Mouse (Mus musculus): ENCODE data around the gene Enpp3. TPM values are rescaled to one million over a fixed set of nuclear protein-coding genes. Genes with fewer than 3 reads are reported as not detected.

Enpp3 gene
- total and polyA plus RNA-seq, 3 experiments, result 2.3 to 3.3 (median 2.4) TPM

- WGBS, result 59% methylated on average over 16 of the region's 16 CpGs
- Histone ChIP-seq H3K27me3 (ENCODE audit: control insufficient read depth, insufficient read depth, low read length) (no peaks in the 10 kb centered on the region), H3K9ac (ENCODE audit: low read depth, low read length) (no peak overlapping the region), H3K36me3 (ENCODE audit: control insufficient read depth, insufficient read depth, low read length) (no peaks in the 10 kb centered on the region), H3K4me3 (no peak overlapping the region), H3K4me1 (ENCODE audit: control insufficient read depth, insufficient read depth, low read length) (no peaks in the 10 kb centered on the region), H3K27ac (no peak overlapping the region), H3K79me2 (replicated peaks; ENCODE audit: control insufficient read depth, insufficient read depth, low read length) (no peaks in the 10 kb centered on the region)
- no peak for TF ChIP-seq EP300 (IDR thresholded peaks at IDR 0.05; ENCODE audit: insufficient read depth, low read depth, low read length)
- TF ChIP-seq CTCF (IDR thresholded peaks at IDR 0.05), result no peak
- no peak for TF ChIP-seq POLR2A (IDR thresholded peaks at IDR 0.05; ENCODE audit: insufficient read depth, low read depth, low read length)
- intact Hi-C loops (cut with DNase I), result no loop called here
- DNase-seq, result no peak
Measured at GRCm38 (mm10) chr10:24753536-24754250, 88.9 kb downstream of the Enpp3 start.

- Histone ChIP-seq H3K9ac (ENCODE audit: low read depth, low read length) (no peak overlapping the region), H3K79me2 (replicated peaks; ENCODE audit: control insufficient read depth, insufficient read depth, low read length) (no peaks in the 10 kb centered on the region), H3K27ac (no peak overlapping the region), H3K4me1 (ENCODE audit: control insufficient read depth, insufficient read depth, low read length) (no peaks in the 10 kb centered on the region), H3K36me3 (ENCODE audit: control insufficient read depth, insufficient read depth, low read length) (no peaks in the 10 kb centered on the region), H3K27me3 (ENCODE audit: control insufficient read depth, insufficient read depth, low read length) (no peaks in the 10 kb centered on the region), H3K4me3 (no peak overlapping the region)
- 79% methylated on average over 12 of the region's 13 CpGs for WGBS
- TF ChIP-seq POLR2A (IDR thresholded peaks at IDR 0.05; ENCODE audit: insufficient read depth, low read depth, low read length) (no peak), EP300 (IDR thresholded peaks at IDR 0.05; ENCODE audit: insufficient read depth, low read depth, low read length) (no peak), CTCF (IDR thresholded peaks at IDR 0.05) (no peak)
- intact Hi-C loops (cut with DNase I), result no loop called here
- DNase-seq, result no peak
Measured at GRCm38 (mm10) chr10:24742950-24743487, 99.6 kb downstream of the Enpp3 start.

- no peaks in the 10 kb centered on the region; the same call in 1 of the 2 replicates for H3K4me1 ChIP-seq (ENCODE audit: control insufficient read depth, insufficient read depth, low read length)
- H3K79me2 ChIP-seq (replicated peaks; ENCODE audit: control insufficient read depth, insufficient read depth, low read length), result no peaks in the 10 kb centered on the region
- H3K36me3 ChIP-seq (ENCODE audit: control insufficient read depth, insufficient read depth, low read length), result no peaks in the 10 kb centered on the region
- WGBS, result 49% methylated on average over 7 of the region's 7 CpGs
- H3K27me3 ChIP-seq (ENCODE audit: control insufficient read depth, insufficient read depth, low read length), result no peaks in the 10 kb centered on the region
- TF ChIP-seq CTCF (IDR thresholded peaks at IDR 0.05), result no peak
- TF ChIP-seq POLR2A (IDR thresholded peaks at IDR 0.05; ENCODE audit: insufficient read depth, low read depth, low read length), result no peak
- no peak for TF ChIP-seq EP300 (IDR thresholded peaks at IDR 0.05; ENCODE audit: insufficient read depth, low read depth, low read length)
- no peak overlapping the region for H3K27ac ChIP-seq
- no peak overlapping the region for H3K4me3 ChIP-seq
- intact Hi-C loops (cut with DNase I), result no loop called here
- no peak for DNase-seq
- no peak overlapping the region for H3K9ac ChIP-seq (ENCODE audit: low read depth, low read length)
Measured at GRCm38 (mm10) chr10:24741229-24742198, 101.1 kb downstream of the Enpp3 start.

- no peak overlapping the region for H3K4me3 ChIP-seq
- DNase-seq, result no peak
- no peaks in the 10 kb centered on the region for H3K27me3 ChIP-seq (ENCODE audit: control insufficient read depth, insufficient read depth, low read length)
- no peak for TF ChIP-seq POLR2A (IDR thresholded peaks at IDR 0.05; ENCODE audit: insufficient read depth, low read depth, low read length)
- TF ChIP-seq EP300 (IDR thresholded peaks at IDR 0.05; ENCODE audit: insufficient read depth, low read depth, low read length), result no peak
- no peak for TF ChIP-seq CTCF (IDR thresholded peaks at IDR 0.05)
- 68% methylated on average over 2 of the region's 2 CpGs for WGBS
- H3K79me2 ChIP-seq (replicated peaks; ENCODE audit: control insufficient read depth, insufficient read depth, low read length), result no peaks in the 10 kb centered on the region
- no peaks in the 10 kb centered on the region; the same call in 1 of the 2 replicates for H3K4me1 ChIP-seq (ENCODE audit: control insufficient read depth, insufficient read depth, low read length)
- no peaks in the 10 kb centered on the region for H3K36me3 ChIP-seq (ENCODE audit: control insufficient read depth, insufficient read depth, low read length)
- intact Hi-C loops (cut with DNase I), result no loop called here
- H3K27ac ChIP-seq, result no peak overlapping the region
- no peak overlapping the region for H3K9ac ChIP-seq (ENCODE audit: low read depth, low read length)
Measured at GRCm38 (mm10) chr10:24739171-24739570, 103.5 kb downstream of the Enpp3 start.

- Histone ChIP-seq H3K4me3 (no peak overlapping the region), H3K27ac (no peak overlapping the region), H3K4me1 (ENCODE audit: control insufficient read depth, insufficient read depth, low read length) (no peaks in the 10 kb centered on the region; the same call in 1 of the 2 replicates), H3K79me2 (replicated peaks; ENCODE audit: control insufficient read depth, insufficient read depth, low read length) (no peaks in the 10 kb centered on the region), H3K27me3 (ENCODE audit: control insufficient read depth, insufficient read depth, low read length) (no peaks in the 10 kb centered on the region), H3K36me3 (ENCODE audit: control insufficient read depth, insufficient read depth, low read length) (no peaks in the 10 kb centered on the region), H3K9ac (ENCODE audit: low read depth, low read length) (no peak overlapping the region)
- intact Hi-C loops (cut with DNase I), result no loop called here
- DNase-seq, result no peak
- 66% methylated on average over 2 of the region's 2 CpGs for WGBS
- TF ChIP-seq CTCF (IDR thresholded peaks at IDR 0.05), result no peak
- TF ChIP-seq POLR2A (IDR thresholded peaks at IDR 0.05; ENCODE audit: insufficient read depth, low read depth, low read length), result no peak
Measured at GRCm38 (mm10) chr10:24738456-24738855, 104.2 kb downstream of the Enpp3 start.

All from heart, adult 2 months (tissue).